Comparison of ENCODE assay signal across 24 mouse cellular contexts in the genomic region with DNA sequence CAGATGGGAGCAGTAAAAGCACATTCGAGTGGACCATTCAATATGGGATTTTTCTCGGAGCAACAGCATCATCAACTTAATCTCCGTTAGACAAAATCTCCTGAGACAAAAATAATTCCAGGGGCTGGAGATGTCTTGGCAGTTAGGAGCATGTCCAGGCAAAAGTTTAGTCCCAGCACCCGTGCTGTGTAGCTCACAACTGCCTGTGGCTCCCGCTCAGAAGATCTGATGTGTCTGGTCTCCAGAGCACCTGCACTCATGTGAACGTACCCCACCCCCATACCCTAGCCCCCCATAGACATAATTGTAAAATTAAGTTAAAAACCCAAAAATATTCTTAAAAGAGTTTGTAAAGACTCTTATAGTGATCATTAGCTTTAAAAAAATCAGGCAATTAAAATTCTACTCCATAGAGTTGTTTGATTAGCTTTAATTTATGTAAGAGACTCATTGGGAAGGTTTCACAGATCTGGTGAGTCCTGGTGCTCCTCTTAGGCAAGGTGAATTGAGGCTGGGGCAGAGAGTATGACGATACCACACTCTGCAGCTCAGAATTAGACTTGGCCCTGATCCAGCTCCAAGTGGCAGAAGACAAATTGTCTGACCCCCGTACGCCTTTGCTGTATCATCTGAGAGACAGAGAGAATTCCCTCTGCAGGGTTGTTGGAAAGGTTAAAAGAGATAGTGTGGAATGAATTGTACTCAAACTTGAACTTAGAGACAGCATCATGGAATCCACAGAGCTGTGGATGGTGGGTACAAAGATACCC. TPM values are rescaled to one million over a fixed set of nuclear protein-coding genes. Genes with fewer than 3 reads are reported as not detected.
DNase-seq lines count a peak whose midpoint lies in the region; ATAC-seq and TF ChIP-seq lines count a peak whose summit lies in the region.
"Had no signal": no experiment of that assay in that cellular context is flagged by ENCODE, and none has a peak within 500 bp of the region (broad histone marks: within the 10 kb centered on the region; RNA-seq: fewer than 3 reads in every experiment).

No protein-coding gene starts in this region.

- H3ac ChIP-seq in myocyte (ENCODE audit: control insufficient read depth, insufficient read length): no peak overlapping the region

- H3K4me2 ChIP-seq in heart, embryonic 13.5 days: peak overlapping the region; percentile 66
- peak overlapping the region; percentile 30 for H3K4me2 ChIP-seq in myocyte (ENCODE audit: low read depth)
- H3K4me2 ChIP-seq in midbrain, embryonic 11.5 days: no peak overlapping the region
- H3K4me2 ChIP-seq: forebrain, embryonic 13.5 days; liver, embryonic 15.5 days; lung, embryonic 15.5 days; neural tube, embryonic 15.5 days had no signal

- no peaks in the 10 kb centered on the region for H3K36me3 ChIP-seq in heart, embryonic 13.5 days
- peaks cover 7% of the 10 kb centered on the region; the same call in 1 of the 2 replicates for H3K36me3 ChIP-seq in thymus, adult 2 months (ENCODE audit: control insufficient read depth, insufficient read depth, low read length)
- H3K36me3 ChIP-seq in myocyte (ENCODE audit: control insufficient read depth, insufficient read depth): no peaks in the 10 kb centered on the region
- H3K36me3 ChIP-seq in midbrain, embryonic 11.5 days (ENCODE audit: control insufficient read depth, insufficient read depth, low read length): no peaks in the 10 kb centered on the region
- H3K36me3 ChIP-seq: hindbrain, embryonic 10.5 days; liver, embryonic 15.5 days; lung, embryonic 15.5 days; neural tube, embryonic 15.5 days had no signal

- H3K79me2 ChIP-seq in myocyte (ENCODE audit: control insufficient read depth, insufficient read depth): no peaks in the 10 kb centered on the region

- H3K4me3 ChIP-seq in heart, embryonic 13.5 days: no peak overlapping the region
- no peak overlapping the region for H3K4me3 ChIP-seq in thymus, adult 2 months (ENCODE audit: control insufficient read depth, insufficient read depth, low read length)
- no peak overlapping the region for H3K4me3 ChIP-seq in myocyte
- H3K4me3 ChIP-seq in midbrain, embryonic 11.5 days (ENCODE audit: low read depth, low read length): no peak overlapping the region
- H3K4me3 ChIP-seq: forebrain, embryonic 13.5 days; hindbrain, embryonic 10.5 days; liver, embryonic 15.5 days; lung, embryonic 15.5 days; megakaryocyte, embryonic 14.5 days; neural tube, embryonic 15.5 days had no signal

- 25% methylated on average over 9 of the region's 9 CpGs for WGBS in heart, embryonic 13.5 days
- WGBS in thymus, adult 2 months: 39% methylated on average over 9 of the region's 9 CpGs
- 78% methylated on average over 9 of the region's 9 CpGs for whole genome bisulfite sequencing in midbrain, embryonic 11.5 days

- no peak for TF ChIP-seq POLR2A in thymus, adult 2 months (IDR thresholded peaks at IDR 0.05; ENCODE audit: control insufficient read depth, extremely low read depth, insufficient read depth, low read length, poor library complexity)
- TF ChIP-seq POLR2A in myocyte (IDR thresholded peaks at IDR 0.05; ENCODE audit: insufficient read length, low read depth): no peak

- H3K9ac ChIP-seq in heart, embryonic 13.5 days: no peak overlapping the region
- no peak overlapping the region for H3K9ac ChIP-seq in midbrain, embryonic 11.5 days (ENCODE audit: low read length)
- H3K9ac ChIP-seq: forebrain, embryonic 13.5 days; liver, embryonic 15.5 days; lung, embryonic 15.5 days; neural tube, embryonic 15.5 days had no signal

- H3K9me3 ChIP-seq in heart, embryonic 13.5 days: no peaks in the 10 kb centered on the region
- H3K9me3 ChIP-seq in midbrain, embryonic 11.5 days (ENCODE audit: control insufficient read depth, low read length): no peaks in the 10 kb centered on the region
- H3K9me3 ChIP-seq: hindbrain, embryonic 10.5 days; liver, embryonic 15.5 days; lung, embryonic 15.5 days; neural tube, embryonic 15.5 days had no signal

- peak; percentile 67 to 71 for DNase-seq in cerebellum, postnatal 10 days
- no peak for DNase-seq in cerebellum, postnatal 4 days (ENCODE audit: low spot score in 2 of 2)
- DNase-seq in heart, adult 8-10 months (ENCODE audit: low spot score): no peak
- DNase-seq in thymus, adult 2 months: no peak
- no peak for DNase-seq in thymus, postnatal 10 days (ENCODE audit: low spot score in 2 of 2)
- DNase-seq in midbrain, embryonic 11.5 days (ENCODE audit: low spot score, missing footprints): no peak
- DNase-seq: adrenal gland, postnatal 10 days; cerebellum, adult 9-10 months; layer of hippocampus, adult 9-11 months; liver; lung, postnatal 36 days; right cerebral cortex, adult 18-20 months; right cerebral cortex, postnatal 4 days had no signal

- no peak for TF ChIP-seq CTCF in thymus, adult 2 months (IDR thresholded peaks at IDR 0.05; ENCODE audit: borderline replicate concordance, control insufficient read depth, extremely low read depth, insufficient read depth, low read length, poor library complexity)

- peaks cover 4% of the 10 kb centered on the region; the same call in 1 of the 2 replicates for H3K27me3 ChIP-seq in heart, embryonic 13.5 days (replicated peaks)
- H3K27me3 ChIP-seq in thymus, adult 2 months (ENCODE audit: control insufficient read depth, insufficient read depth, low read length): no peaks in the 10 kb centered on the region
- H3K27me3 ChIP-seq in myocyte (ENCODE audit: control insufficient read depth, insufficient read depth, insufficient read length): no peaks in the 10 kb centered on the region
- H3K27me3 ChIP-seq in midbrain, embryonic 11.5 days (ENCODE audit: control insufficient read depth, insufficient read depth, low read length): no peaks in the 10 kb centered on the region
- H3K27me3 ChIP-seq: forebrain, embryonic 13.5 days; liver, embryonic 15.5 days; lung, embryonic 15.5 days; neural tube, embryonic 15.5 days had no signal

- peak overlapping the region; percentile 81 for H3K27ac ChIP-seq in heart, embryonic 13.5 days (replicated peaks)
- H3K27ac ChIP-seq in thymus, adult 2 months (ENCODE audit: control insufficient read depth, insufficient read depth, low read length): peak overlapping the region; percentile 78; the same call in 1 of the 2 replicates
- no peak overlapping the region for H3K27ac ChIP-seq in midbrain, embryonic 11.5 days (ENCODE audit: low read depth, low read length)
- H3K27ac ChIP-seq: forebrain, embryonic 13.5 days; hindbrain, embryonic 10.5 days; kidney, postnatal 0 days; liver, embryonic 15.5 days; lung, embryonic 15.5 days; neural tube, embryonic 15.5 days had no signal

- H3K4me1 ChIP-seq in heart, embryonic 13.5 days: peaks cover 44% of the 10 kb centered on the region
- peaks cover 32% of the 10 kb centered on the region for H3K4me1 ChIP-seq in thymus, adult 2 months (replicated peaks; ENCODE audit: control insufficient read depth, insufficient read depth, low read length)
- H3K4me1 ChIP-seq in midbrain, embryonic 11.5 days (ENCODE audit: control insufficient read depth, insufficient read depth, low read length): no peaks in the 10 kb centered on the region
- H3K4me1 ChIP-seq: forebrain, embryonic 13.5 days; liver, embryonic 15.5 days; neural tube, embryonic 15.5 days had no signal

- ATAC-seq in heart, embryonic 13.5 days (ENCODE audit: extremely low read depth, insufficient number of reproducible peaks, low FRiP score, low TSS enrichment): no peak
- no peak for ATAC-seq in midbrain, embryonic 11.5 days (ENCODE audit: low FRiP score)
- ATAC-seq: forebrain, embryonic 13.5 days; intestine, postnatal 0 days; midbrain, embryonic 16.5 days had no signal

TF ChIP-seq in myocyte, 11 proteins besides CTCF, POLR2A, EP300 and RAD21:
- TF ChIP-seq MYOG (IDR thresholded peaks at IDR 0.05; ENCODE audit: control insufficient read depth in 1 of 3, insufficient read depth in 1 of 3, insufficient read length in 2 of 3, low read depth in 2 of 3): no peak
- TF ChIP-seq POLR2AphosphoS2 (IDR thresholded peaks at IDR 0.05; ENCODE audit: insufficient read length, low read depth): no peak
- no peak for TF ChIP-seq SRF (IDR thresholded peaks at IDR 0.05; ENCODE audit: control insufficient read depth, insufficient read length, low read depth)
- no peak for TF ChIP-seq MYOD1 (IDR thresholded peaks at IDR 0.05; ENCODE audit: control insufficient read depth in 1 of 3, insufficient read length in 2 of 3, low read depth in 2 of 3)
- TF ChIP-seq TCF3 (IDR thresholded peaks at IDR 0.05; ENCODE audit: insufficient read length, low read depth): no peak
- TF ChIP-seq CEBPB (IDR thresholded peaks at IDR 0.05; ENCODE audit: insufficient read depth, poor library complexity, severe bottlenecking): no peak
- TF ChIP-seq MAX (IDR thresholded peaks at IDR 0.05; ENCODE audit: low read depth): no peak
- no peak for TF ChIP-seq TCF12 (IDR thresholded peaks at IDR 0.05; ENCODE audit: insufficient read depth, poor library complexity, severe bottlenecking)

RNA-seq across cellular contexts. Expression of gene Colq, which starts 13.0 kb away (rescaled TPM):
- polyA plus RNA-seq in heart, embryonic 13.5 days (2015; fragmentation: Nextera tagmentation; extraction: Ambion mirVana): 8.1 and 8.3 TPM in 2 replicates
- total RNA-seq in heart, adult 8-10 months (2022): 10 to 100 TPM in 2 of 4 experiments, 1 to 10 TPM in 2; 6.1 to 16.6 (median 11.6) TPM
- polyA plus RNA-seq in thymus, adult 2 months (2012; rRNA removed): 151 and 166 TPM in 2 replicates
- 3.0 TPM for polyA plus RNA-seq in myocyte (2012; fragmentation: generic; extraction: Trizol)
- 0.04 TPM in 1 of 2 replicates, not detected in the other for polyA plus RNA-seq in midbrain, embryonic 11.5 days (2014; fragmentation: Nextera tagmentation; extraction: Ambion mirVana)
- polyA plus RNA-seq: forebrain, embryonic 13.5 days; midbrain, embryonic 16.5 days had no signal

Comparison
In these comparisons a context has a peak if more than half of its experiments do, and no peak if none do; other contexts are left out.
1. DNase-seq: peak in cerebellum, postnatal 10 days (2 of 2); none in cerebellum, postnatal 4 days (0 of 2), heart, adult 8-10 months (single experiment), thymus, adult 2 months (single experiment), thymus, postnatal 10 days (0 of 2) and midbrain, embryonic 11.5 days (single experiment).
2. RNA of gene Colq, which starts 13.0 kb away (polyA plus RNA-seq): 151 to 166 TPM in thymus, adult 2 months; 8.1 to 8.3 TPM in heart, embryonic 13.5 days, 3.0 TPM in myocyte (single experiment) and 0.04 TPM in midbrain, embryonic 11.5 days; every median in the first group is over 10 times any median in the second.